Mouse (Mus musculus): ENCODE measurements at regions not wholly inside any gene's neighbourhood (a gene's known extent, or its start where the extent isn't known, plus 50 kb on each side); places are given as distances from the start of the nearest gene placed in this dataset.

DNA sequence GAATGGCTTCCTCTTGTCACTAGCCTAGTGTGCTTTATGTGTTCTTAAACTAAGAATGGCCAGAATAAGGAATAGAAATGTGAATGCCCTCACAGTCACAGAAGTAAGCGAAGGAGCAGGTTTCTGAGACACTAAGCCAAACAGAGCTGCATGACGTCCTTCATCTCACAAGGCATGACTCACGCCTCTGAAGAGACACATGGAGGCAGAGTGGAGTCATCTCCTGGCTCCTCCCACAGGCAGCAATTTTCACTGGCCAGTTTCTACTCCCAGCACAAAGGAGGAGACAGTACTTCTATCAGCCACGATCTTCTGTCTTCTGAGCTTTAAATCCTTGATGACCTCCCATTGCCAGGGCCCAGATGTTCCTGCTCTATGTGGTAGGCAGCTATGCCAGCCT lies 291.3 kb upstream of the Rnf32 start:
- TF ChIP-seq CTCF (IDR thresholded peaks at IDR 0.05; ENCODE audit: insufficient read depth, low read depth, low read length) (no peak), POLR2A (IDR thresholded peaks at IDR 0.05; ENCODE audit: insufficient read depth, low read depth, low read length) (no peak)

Measured in olfactory bulb, adult 2 months (tissue).